Mouse (Mus musculus) liver, adult 2 months (tissue): ENCODE results near the gene Smc1a.

ENCODE experiments used
- CTCF ChIP-seq: fragments of 200-500 bp; IDR thresholded peaks from 2 replicates; pipeline ENCODE4 v1.5.1; 2011; ENCODE audit warnings: low read depth, low read length, control low read depth
- POLR2A ChIP-seq: fragments of 200-500 bp; IDR thresholded peaks from 2 replicates; pipeline ENCODE4 v1.6.1; 2011; ENCODE audit warnings: low read length, control low read depth; ENCODE audit not compliant: insufficient read depth; ENCODE audit errors: extremely low read depth

- TF ChIP-seq CTCF, result no peak
- TF ChIP-seq POLR2A, result no peak
Observed at GRCm38 (mm10) chrX:152054094-152054493, 37.9 kb downstream of the Smc1a start.
